Mouse (Mus musculus) neural tube, embryonic 15.5 days (tissue): ENCODE data around the gene Arhgap22. TPM values are rescaled to one million over a fixed set of nuclear protein-coding genes. Genes with fewer than 3 reads are reported as not detected.

Source experiments
- ATAC-seq: fragments of 200-750 bp; cut with Nextera tagmentation; 2 replicates; pipeline ENCODE4 v1.8.0; 2017; ENCODE audit warnings: mild to moderate bottlenecking, moderate TSS enrichment, moderate library complexity; ENCODE audit not compliant: low FRiP score
- H3K27ac ChIP-seq: fragments of 300-500 bp; sonication (generic); replicated peaks from 2 replicates; pipeline ENCODE4 v1.5.1; 2015; ENCODE audit warnings: mild to moderate bottlenecking, inconsistent platforms
- H3K27me3 ChIP-seq: fragments of 300-500 bp; sonication (generic); replicated peaks from 2 replicates; pipeline ENCODE4 v1.6.1; 2015; ENCODE audit warnings: inconsistent platforms
- H3K36me3 ChIP-seq: fragments of 300-500 bp; sonication (generic); 2 replicates; pipeline ENCODE4 v1.6.1; 2015; ENCODE audit warnings: inconsistent platforms
- H3K4me1 ChIP-seq: fragments of 300-500 bp; sonication (generic); 2 replicates; pipeline ENCODE4 v1.6.1; 2015; ENCODE audit warnings: inconsistent platforms
- H3K4me2 ChIP-seq: fragments of 300-500 bp; sonication (generic); 2 replicates; pipeline ENCODE4 v1.6.1; 2015; ENCODE audit warnings: inconsistent platforms, mild to moderate bottlenecking, moderate library complexity
- H3K4me3 ChIP-seq: fragments of 300-500 bp; sonication (generic); replicated peaks from 2 replicates; pipeline ENCODE4 v1.5.1; 2015; ENCODE audit warnings: mild to moderate bottlenecking, inconsistent platforms
- H3K9ac ChIP-seq: fragments of 300-500 bp; sonication (generic); replicated peaks from 2 replicates; pipeline ENCODE4 v1.6.1; 2015; ENCODE audit warnings: mild to moderate bottlenecking, inconsistent platforms
- H3K9me3 ChIP-seq: fragments of 300-500 bp; sonication (generic); replicated peaks from 2 replicates; pipeline ENCODE4 v1.6.1; 2016; ENCODE audit warnings: inconsistent platforms
- WGBS: fragments of 180-500 bp; shearing (Covaris S2); methylation state at CpG from one replicate; pipeline ENCODE4 v1.1.7; 2015; ENCODE audit warnings: mixed read lengths; 5-methylcytosine and 5-hydroxymethylcytosine counted together
- polyA plus RNA-seq: library from polyadenylated mRNA; unstranded; fragments of >200 nt; fragmentation: Nextera tagmentation; extraction: Ambion mirVana; gene quantifications from 2 replicates; pipeline ENCODE4 v1.2.1, GENCODE M21; 2015

Gene Arhgap22
- polyA plus RNA-seq, 1 experiment from 2014 or later: 3.3 TPM

GRCm38 (mm10) chr14:33216343-33217208 lies 2.8 kb downstream of the Arhgap22 start:
- Histone ChIP-seq H3K4me2 (no peak overlapping the region), H3K4me3 (no peak overlapping the region), H3K27ac (no peak overlapping the region), H3K27me3 (peaks cover 16% of the 10 kb centered on the region), H3K36me3 (no peaks in the 10 kb centered on the region), H3K9me3 (no peaks in the 10 kb centered on the region), H3K4me1 (peaks cover 7% of the 10 kb centered on the region), H3K9ac (no peak overlapping the region)
- WGBS: 85% methylated on average over 19 of the region's 19 CpGs
- no peak for ATAC-seq

- no peak for ATAC-seq
- 87% methylated on average over 4 of the region's 4 CpGs for WGBS
- no peak overlapping the region for H3K9ac ChIP-seq
- H3K4me1 ChIP-seq: no peaks in the 10 kb centered on the region
- no peak overlapping the region for H3K27ac ChIP-seq
- H3K4me2 ChIP-seq: no peak overlapping the region
- no peaks in the 10 kb centered on the region for H3K27me3 ChIP-seq
- no peaks in the 10 kb centered on the region for H3K9me3 ChIP-seq
- H3K36me3 ChIP-seq: no peaks in the 10 kb centered on the region
- no peak overlapping the region for H3K4me3 ChIP-seq
These were observed 11.4 kb downstream of the Arhgap22 start for GRCm38 (mm10) chr14:33225235-33225634.

GRCm38 (mm10) chr14:33230672-33231071 lies 16.8 kb downstream of the Arhgap22 start:
- no peaks in the 10 kb centered on the region for H3K27me3 ChIP-seq
- no peak overlapping the region for H3K4me3 ChIP-seq
- H3K36me3 ChIP-seq: no peaks in the 10 kb centered on the region
- H3K4me2 ChIP-seq: no peak overlapping the region
- 90% methylated on average over 4 of the region's 4 CpGs for WGBS
- H3K4me1 ChIP-seq: no peaks in the 10 kb centered on the region
- ATAC-seq: no peak
- H3K9ac ChIP-seq: no peak overlapping the region
- H3K27ac ChIP-seq: no peak overlapping the region
- no peaks in the 10 kb centered on the region for H3K9me3 ChIP-seq

GRCm38 (mm10) chr14:33231311-33231710 lies 17.5 kb downstream of the Arhgap22 start:
- no peak for ATAC-seq
- no peaks in the 10 kb centered on the region for H3K27me3 ChIP-seq
- no peak overlapping the region for H3K4me3 ChIP-seq
- H3K4me2 ChIP-seq: no peak overlapping the region
- WGBS: 97% methylated on average over 3 of the region's 3 CpGs
- no peak overlapping the region for H3K27ac ChIP-seq
- H3K9ac ChIP-seq: no peak overlapping the region
- no peaks in the 10 kb centered on the region for H3K9me3 ChIP-seq
- H3K36me3 ChIP-seq: no peaks in the 10 kb centered on the region
- H3K4me1 ChIP-seq: no peaks in the 10 kb centered on the region

- no peaks in the 10 kb centered on the region for H3K9me3 ChIP-seq
- no peak overlapping the region for H3K9ac ChIP-seq
- 72% methylated on average over 5 of the region's 5 CpGs for WGBS
- no peaks in the 10 kb centered on the region for H3K36me3 ChIP-seq
- no peak overlapping the region for H3K27ac ChIP-seq
- ATAC-seq: no peak
- H3K4me1 ChIP-seq: no peaks in the 10 kb centered on the region
- no peaks in the 10 kb centered on the region for H3K27me3 ChIP-seq
- no peak overlapping the region for H3K4me2 ChIP-seq
- no peak overlapping the region for H3K4me3 ChIP-seq
These were observed 18.2 kb downstream of the Arhgap22 start for GRCm38 (mm10) chr14:33232048-33232447.

- no peak for ATAC-seq
- no peak overlapping the region for H3K9ac ChIP-seq
- no peaks in the 10 kb centered on the region for H3K36me3 ChIP-seq
- WGBS: 81% methylated on average over 6 of the region's 6 CpGs
- no peaks in the 10 kb centered on the region for H3K27me3 ChIP-seq
- no peaks in the 10 kb centered on the region for H3K4me1 ChIP-seq
- no peaks in the 10 kb centered on the region for H3K9me3 ChIP-seq
- H3K4me2 ChIP-seq: no peak overlapping the region
- H3K4me3 ChIP-seq: no peak overlapping the region
- H3K27ac ChIP-seq: no peak overlapping the region
These were observed 21.8 kb downstream of the Arhgap22 start for GRCm38 (mm10) chr14:33235661-33236060.

- no peaks in the 10 kb centered on the region for H3K9me3 ChIP-seq
- H3K4me1 ChIP-seq: no peaks in the 10 kb centered on the region
- H3K27me3 ChIP-seq: no peaks in the 10 kb centered on the region
- no peak overlapping the region for H3K9ac ChIP-seq
- H3K4me2 ChIP-seq: no peak overlapping the region
- H3K36me3 ChIP-seq: no peaks in the 10 kb centered on the region
- no peak overlapping the region for H3K4me3 ChIP-seq
- no peak overlapping the region for H3K27ac ChIP-seq
- WGBS: 81% methylated on average over 2 of the region's 2 CpGs
- ATAC-seq: no peak
These were observed 26.6 kb downstream of the Arhgap22 start for GRCm38 (mm10) chr14:33240400-33240799.

GRCm38 (mm10) chr14:33243261-33243660 lies 29.4 kb downstream of the Arhgap22 start:
- no peak for ATAC-seq
- H3K4me2 ChIP-seq: no peak overlapping the region
- 70% methylated on average over 2 of the region's 2 CpGs for WGBS
- H3K36me3 ChIP-seq: no peaks in the 10 kb centered on the region
- no peaks in the 10 kb centered on the region for H3K27me3 ChIP-seq
- no peak overlapping the region for H3K4me3 ChIP-seq
- H3K9ac ChIP-seq: no peak overlapping the region
- no peaks in the 10 kb centered on the region for H3K9me3 ChIP-seq
- no peak overlapping the region for H3K27ac ChIP-seq
- 0 out of 2 replicates have a peak, but pooled peaks cover 4% of the 10 kb centered on the region for H3K4me1 ChIP-seq

GRCm38 (mm10) chr14:33244519-33244918 lies 30.7 kb downstream of the Arhgap22 start:
- 55% methylated on average over 3 of the region's 3 CpGs for WGBS

GRCm38 (mm10) chr14:33244946-33245345 lies 31.1 kb downstream of the Arhgap22 start:
- WGBS: 85% methylated on average over 2 of the region's 2 CpGs
- H3K4me3 ChIP-seq: no peak overlapping the region
- ATAC-seq: no peak
- no peaks in the 10 kb centered on the region; the same call in 1 of the 2 replicates for H3K27me3 ChIP-seq
- no peak overlapping the region for H3K9ac ChIP-seq
- H3K36me3 ChIP-seq: no peaks in the 10 kb centered on the region
- no peak overlapping the region for H3K4me2 ChIP-seq
- H3K27ac ChIP-seq: no peak overlapping the region
- H3K4me1 ChIP-seq: peaks cover 4% of the 10 kb centered on the region
- no peaks in the 10 kb centered on the region for H3K9me3 ChIP-seq

More at GRCm38 (mm10) chr14:33244519-33244918, 30.7 kb downstream of the Arhgap22 start:
- no peak for ATAC-seq
- Histone ChIP-seq H3K9ac (no peak overlapping the region), H3K4me2 (no peak overlapping the region), H3K27me3 (no peaks in the 10 kb centered on the region; the same call in 1 of the 2 replicates), H3K36me3 (no peaks in the 10 kb centered on the region), H3K4me1 (0 out of 2 replicates have a peak, but pooled peaks cover 4% of the 10 kb centered on the region), H3K27ac (no peak overlapping the region), H3K4me3 (no peak overlapping the region), H3K9me3 (no peaks in the 10 kb centered on the region)

GRCm38 (mm10) chr14:33246476-33246875 lies 32.6 kb downstream of the Arhgap22 start:
- Histone ChIP-seq H3K9ac (no peak overlapping the region), H3K27ac (no peak overlapping the region), H3K4me2 (no peak overlapping the region), H3K36me3 (no peaks in the 10 kb centered on the region), H3K27me3 (peaks cover 11% of the 10 kb centered on the region), H3K9me3 (no peaks in the 10 kb centered on the region), H3K4me1 (peaks cover 18% of the 10 kb centered on the region), H3K4me3 (no peak overlapping the region)
- 34% methylated on average over 8 of the region's 8 CpGs for WGBS
- ATAC-seq: no peak

- Histone ChIP-seq H3K27me3 (peaks cover 14% of the 10 kb centered on the region), H3K36me3 (no peaks in the 10 kb centered on the region), H3K4me2 (no peak overlapping the region), H3K9ac (no peak overlapping the region), H3K4me1 (peaks cover 18% of the 10 kb centered on the region), H3K4me3 (no peak overlapping the region), H3K9me3 (no peaks in the 10 kb centered on the region), H3K27ac (no peak overlapping the region)
- WGBS: 52% methylated on average over 11 of the region's 11 CpGs
- ATAC-seq: no peak
These were observed 33.8 kb downstream of the Arhgap22 start for GRCm38 (mm10) chr14:33247623-33248022.
